Mouse (Mus musculus): ENCODE measurements at regions not wholly inside any gene's neighbourhood (a gene's known extent, or its start where the extent isn't known, plus 50 kb on each side); places are given as distances from the start of the nearest gene placed in this dataset.

DNA sequence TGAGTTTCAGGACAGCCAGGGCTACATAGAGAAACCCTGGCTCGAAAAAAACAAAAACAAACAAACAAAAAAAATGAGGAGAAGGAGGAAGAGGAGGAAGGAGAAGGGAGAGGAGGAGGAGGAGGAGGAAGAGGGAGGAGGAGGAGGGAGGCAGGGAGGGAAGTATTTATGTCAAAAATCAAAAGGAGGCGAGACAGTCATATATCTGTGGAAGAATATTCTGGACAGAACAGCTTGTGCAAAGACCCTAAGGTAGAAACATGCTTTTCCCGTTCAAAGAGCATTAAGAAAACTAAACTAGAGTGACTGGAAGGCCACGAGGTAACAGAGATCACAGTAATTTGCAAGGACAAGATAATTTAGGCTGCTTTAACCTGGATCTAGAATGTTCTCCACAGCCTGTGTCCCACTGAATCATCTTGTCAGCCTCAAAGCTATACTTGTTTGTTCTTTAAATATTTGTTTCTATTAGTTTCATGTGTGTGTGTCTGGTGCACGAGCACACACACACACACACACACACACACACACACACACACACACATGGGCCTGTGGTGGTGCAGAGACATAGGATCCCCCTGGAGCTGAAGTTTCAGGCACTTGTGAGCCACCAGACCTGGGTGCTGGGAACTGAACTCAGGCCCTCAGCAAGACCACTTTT is 50.5 kb upstream of the Cpsf6 start:
- no peak overlapping the region for H3K4me2 ChIP-seq (replicated peaks)
- no peak overlapping the region for H3K9ac ChIP-seq
- no peak overlapping the region for H3K4me3 ChIP-seq
- ATAC-seq (ENCODE audit: low FRiP score) = no peak
- WGBS = 81% methylated on average over 5 of the region's 5 CpGs
- peaks cover 4% of the 10 kb centered on the region; the same call in 1 of the 2 replicates for H3K27me3 ChIP-seq
- no peaks in the 10 kb centered on the region for H3K9me3 ChIP-seq (replicated peaks)
- H3K27ac ChIP-seq = no peak overlapping the region
- H3K4me1 ChIP-seq = peaks cover 17% of the 10 kb centered on the region
- H3K36me3 ChIP-seq = no peaks in the 10 kb centered on the region

GRCm38 (mm10) chr10:117429459-117430183 is 49.8 kb upstream of the Cpsf6 start:
- Histone ChIP-seq H3K36me3 (no peaks in the 10 kb centered on the region), H3K9me3 (replicated peaks) (no peaks in the 10 kb centered on the region), H3K27ac (no peak overlapping the region), H3K4me2 (replicated peaks) (no peak overlapping the region), H3K9ac (no peak overlapping the region), H3K27me3 (peaks cover 4% of the 10 kb centered on the region; the same call in 1 of the 2 replicates), H3K4me1 (peaks cover 12% of the 10 kb centered on the region), H3K4me3 (no peak overlapping the region)
- no peak for ATAC-seq (ENCODE audit: low FRiP score)
- 93% methylated on average over 19 of the region's 19 CpGs for WGBS

Measured in hindbrain, embryonic 12.5 days (tissue).